Mouse (Mus musculus): ENCODE measurements around the gene Serpina3i.

DNA sequence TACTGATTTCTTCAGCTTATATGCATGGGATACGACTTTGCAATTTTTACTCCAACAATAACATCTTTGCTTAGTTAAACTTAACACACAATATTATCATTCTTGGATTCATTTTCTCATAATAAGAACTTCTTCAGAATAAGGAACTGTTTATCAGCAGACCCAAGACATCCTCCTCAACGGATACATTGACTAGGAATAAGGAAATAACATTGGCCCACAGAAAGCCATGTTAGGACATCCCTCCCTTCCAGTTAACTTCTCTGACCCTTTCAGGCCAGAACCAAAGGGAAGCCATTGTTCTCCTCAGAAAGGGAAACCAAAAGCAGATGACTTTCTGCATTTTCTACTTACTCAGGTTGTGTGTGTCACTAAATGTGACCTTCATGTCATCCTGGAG lies 32.2 kb upstream of the Serpina3i start:
- no peak for TF ChIP-seq POLR2A (IDR thresholded peaks at IDR 0.05; ENCODE audit: low read depth, low read length)
- no peak for TF ChIP-seq CTCF (conservative IDR thresholded peaks at IDR 0.05; ENCODE audit: insufficient read depth, insufficient read length, low read depth, low read length)
